Mouse (Mus musculus): ENCODE measurements at regions not wholly inside any gene's neighbourhood (a gene's known extent, or its start where the extent isn't known, plus 50 kb on each side); places are given as distances from the start of the nearest gene placed in this dataset.

DNA sequence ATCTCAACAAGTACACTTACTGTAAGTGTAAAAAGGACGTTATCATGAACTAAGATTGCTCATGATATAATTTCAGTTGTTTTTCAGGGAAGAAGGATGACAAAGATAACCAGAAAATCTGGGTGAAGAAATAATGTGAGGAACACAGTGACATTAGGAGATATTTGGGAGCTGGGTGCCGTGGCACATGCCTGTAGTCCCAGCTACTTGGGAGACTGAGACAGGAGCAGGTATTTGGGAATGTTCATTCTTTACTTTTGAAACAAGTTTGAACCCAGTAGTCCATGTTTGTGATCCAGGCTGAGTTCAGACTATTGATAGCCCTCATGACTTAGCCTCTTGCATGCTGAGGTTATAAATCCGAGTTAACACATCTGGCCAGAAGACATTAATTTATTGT, 528.2 kb upstream of the Intu start:
- no peak for ATAC-seq (replicated peaks; ENCODE audit: poor library complexity, severe bottlenecking)

DNA sequence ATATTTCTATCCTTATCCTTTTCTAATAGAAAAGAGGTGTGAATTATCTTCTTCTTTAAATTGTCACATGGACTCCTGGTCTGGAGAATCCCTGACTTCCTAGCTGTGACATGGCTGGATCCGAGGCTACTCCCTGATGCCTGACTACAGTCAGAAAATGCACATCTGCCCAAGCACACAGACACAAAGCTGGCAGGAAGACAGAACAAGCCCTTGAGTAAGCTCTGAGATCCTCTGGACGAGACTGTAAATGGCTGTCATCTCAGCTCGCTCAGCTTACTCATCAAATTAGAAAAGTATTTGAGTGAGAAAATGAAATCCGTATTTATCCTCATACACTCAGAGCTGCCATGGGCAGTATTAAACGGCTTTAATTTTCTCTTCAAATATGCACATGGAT, 521.0 kb upstream of the Intu start:
- ATAC-seq (replicated peaks; ENCODE audit: poor library complexity, severe bottlenecking) = no peak

DNA sequence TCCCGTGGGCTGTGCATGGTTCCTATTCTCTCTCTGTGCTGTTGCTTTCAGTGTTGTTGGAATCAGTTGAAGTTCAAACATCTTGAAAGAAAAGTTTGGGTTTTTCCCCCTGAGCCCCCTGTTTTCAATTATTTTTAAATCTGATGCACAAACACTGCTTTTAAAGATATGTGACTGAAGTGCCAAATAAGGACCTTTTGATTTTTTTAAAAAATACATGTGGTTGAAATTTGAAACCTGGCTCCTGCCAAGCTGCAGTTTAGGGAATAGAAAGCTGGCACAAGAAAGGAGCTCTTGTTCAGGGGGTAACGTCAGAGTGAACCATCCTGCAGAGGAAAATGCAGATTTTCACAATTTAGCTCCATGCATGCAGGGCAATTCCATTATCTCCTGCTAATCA, 509.4 kb upstream of the Intu start:
- ATAC-seq (replicated peaks; ENCODE audit: poor library complexity, severe bottlenecking) = no peak

DNA sequence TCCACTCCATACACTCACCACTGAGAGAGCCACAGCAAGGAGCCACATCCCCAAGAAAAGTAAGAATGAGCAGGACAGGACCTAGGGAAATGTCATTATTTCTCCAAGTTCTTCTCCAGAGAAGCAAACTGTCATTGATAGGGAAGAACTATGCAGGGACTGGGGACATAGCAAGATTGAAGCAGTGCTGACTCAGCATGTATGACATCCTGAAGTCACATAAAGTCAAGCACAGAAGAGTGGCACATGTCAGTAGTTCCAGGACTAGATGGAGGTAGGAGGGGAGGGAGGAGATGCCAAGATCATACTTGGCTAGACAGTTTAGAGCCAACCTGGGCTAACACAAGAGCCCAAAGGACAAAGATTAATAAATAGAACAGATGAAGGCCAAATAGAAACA, 503.4 kb upstream of the Intu start:
- no peak for ATAC-seq (replicated peaks; ENCODE audit: poor library complexity, severe bottlenecking)

DNA sequence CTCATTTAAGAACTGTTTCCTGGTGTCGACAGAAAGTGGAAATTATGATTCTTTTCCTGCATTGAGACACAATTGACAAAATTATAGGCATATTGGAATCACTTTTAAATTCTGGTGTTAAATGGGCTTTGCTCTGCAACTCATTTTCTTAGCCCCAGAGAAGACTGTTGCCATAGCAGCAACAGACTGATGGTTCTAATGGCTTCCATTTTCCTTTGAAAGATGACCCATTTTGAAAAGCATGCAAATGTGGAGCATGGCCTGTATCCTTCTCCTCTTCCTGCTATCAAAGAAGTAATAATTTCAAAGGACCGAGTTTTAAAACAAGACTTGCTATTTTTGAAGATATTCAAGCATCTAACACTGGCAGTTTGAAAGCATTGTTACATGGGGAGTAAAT, 494.9 kb upstream of the Intu start:
- ATAC-seq (replicated peaks; ENCODE audit: poor library complexity, severe bottlenecking) = no peak

DNA sequence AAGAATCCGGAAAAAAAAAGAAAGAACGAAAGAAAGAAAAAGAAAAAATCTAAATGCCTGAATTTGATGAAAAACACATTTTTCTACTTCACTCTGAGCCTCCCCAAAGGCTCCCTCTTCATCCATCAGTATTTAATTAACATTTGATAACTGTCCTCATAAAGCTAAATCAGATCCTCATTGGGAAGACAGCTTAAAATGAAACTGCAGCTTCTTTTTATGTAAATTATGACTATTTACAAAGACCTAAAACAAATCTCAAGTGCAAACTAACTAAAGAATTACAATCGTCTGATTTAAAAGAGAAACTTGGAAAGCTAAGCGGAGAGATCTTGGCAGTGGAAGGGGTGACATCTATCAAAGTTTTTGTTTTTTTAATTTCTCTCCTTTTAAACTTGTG, 481.4 kb upstream of the Intu start:
- no peak for ATAC-seq (replicated peaks; ENCODE audit: poor library complexity, severe bottlenecking)

DNA sequence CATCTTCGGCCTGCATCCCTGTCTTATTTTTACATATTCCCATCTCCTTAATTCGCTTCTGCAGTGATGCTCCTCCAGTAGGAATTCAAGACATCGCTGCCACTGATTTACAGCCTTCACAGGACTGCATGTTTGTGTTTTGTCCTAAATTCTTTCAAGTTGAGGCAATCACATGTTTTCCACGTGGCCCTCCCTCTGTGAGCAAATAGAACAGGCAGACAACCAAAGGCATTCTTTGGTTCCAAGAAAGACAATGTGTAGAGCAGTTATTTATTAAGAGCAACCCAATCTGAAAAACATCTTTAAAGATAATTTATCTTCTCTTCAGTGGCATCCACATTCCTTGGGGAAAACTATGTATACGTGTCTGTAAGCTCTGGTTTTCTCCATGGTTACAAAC, 472.8 kb upstream of the Intu start:
- no peak for ATAC-seq (replicated peaks; ENCODE audit: poor library complexity, severe bottlenecking)

DNA sequence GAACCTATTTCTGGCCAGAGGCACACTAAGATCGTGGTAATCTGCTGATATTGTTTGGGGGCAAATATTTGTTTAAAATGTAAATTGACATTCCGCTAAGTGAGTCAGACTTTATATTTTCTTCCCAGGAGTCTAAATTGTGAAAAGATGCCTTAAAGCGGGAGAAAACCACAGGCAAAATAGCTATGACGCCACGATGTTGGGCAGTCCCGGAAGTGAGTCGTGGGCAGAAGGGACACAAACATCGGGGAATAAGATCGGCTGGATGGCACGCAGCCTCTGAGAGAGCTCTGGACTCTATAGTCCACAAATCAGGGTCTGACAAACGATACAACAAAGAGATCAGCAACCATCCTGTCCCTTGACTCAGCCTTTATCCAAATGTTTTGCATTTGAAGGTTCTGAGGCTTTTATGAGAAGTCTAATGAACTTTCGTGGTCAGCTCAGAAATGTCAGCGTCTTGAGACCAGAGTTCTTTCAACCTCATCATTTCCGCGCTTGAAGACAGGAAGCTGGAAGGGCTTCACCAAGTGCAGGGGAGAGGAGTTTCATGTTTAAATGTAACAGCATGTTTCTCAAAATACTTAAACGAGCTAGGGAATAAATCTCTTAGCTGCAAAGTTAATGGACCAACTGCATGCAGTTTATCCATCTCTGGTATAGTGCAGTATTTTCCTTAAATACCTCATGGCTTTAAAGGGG, 472.2 kb upstream of the Intu start:
- ATAC-seq (replicated peaks; ENCODE audit: poor library complexity, severe bottlenecking) = no peak

DNA sequence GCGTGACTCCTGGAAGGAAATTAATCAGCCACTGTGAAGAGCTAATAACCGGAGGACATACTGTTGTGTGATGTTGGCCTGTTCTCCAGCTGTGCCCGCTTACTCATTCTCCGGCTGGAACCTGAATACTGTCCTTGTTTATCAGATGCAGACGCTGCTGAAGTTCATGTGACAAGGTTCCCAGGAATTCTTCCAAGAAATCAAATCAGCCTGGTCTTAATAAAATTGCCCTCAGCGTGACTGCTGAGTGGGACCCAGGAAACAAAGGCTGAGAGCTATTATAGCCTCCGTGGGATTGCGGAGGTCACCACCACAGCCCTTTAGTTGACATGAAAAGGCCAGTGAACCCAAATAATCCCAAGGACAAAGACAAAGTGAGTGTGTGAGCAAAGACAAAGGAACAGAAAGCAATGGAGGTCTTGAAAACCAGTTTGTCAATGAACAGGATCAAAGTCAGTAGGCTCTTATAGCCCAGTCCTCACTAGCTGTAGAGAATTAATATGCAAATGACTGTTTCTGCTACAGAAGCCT, 460.9 kb upstream of the Intu start:
- ATAC-seq (replicated peaks; ENCODE audit: poor library complexity, severe bottlenecking) = no peak

DNA sequence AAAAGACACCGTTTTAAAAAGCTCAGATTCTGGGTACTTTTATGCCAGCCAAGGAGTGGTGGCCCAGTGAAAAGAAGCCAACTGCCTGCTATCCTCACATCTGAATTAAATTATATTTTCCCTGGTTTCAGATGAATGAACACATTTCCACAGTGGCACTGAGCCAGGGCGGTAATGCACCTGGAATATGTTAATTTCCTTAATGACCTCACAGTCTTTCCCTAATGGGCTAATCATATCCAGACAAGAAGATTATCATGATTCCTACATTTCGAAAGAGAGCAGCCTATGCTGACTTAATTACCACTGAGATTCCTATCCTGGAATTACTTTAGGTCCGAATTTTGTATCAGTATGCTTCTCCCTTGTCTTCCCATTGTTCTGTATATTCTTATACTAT, 454.3 kb upstream of the Intu start:
- no peak for ATAC-seq (replicated peaks; ENCODE audit: poor library complexity, severe bottlenecking)

DNA sequence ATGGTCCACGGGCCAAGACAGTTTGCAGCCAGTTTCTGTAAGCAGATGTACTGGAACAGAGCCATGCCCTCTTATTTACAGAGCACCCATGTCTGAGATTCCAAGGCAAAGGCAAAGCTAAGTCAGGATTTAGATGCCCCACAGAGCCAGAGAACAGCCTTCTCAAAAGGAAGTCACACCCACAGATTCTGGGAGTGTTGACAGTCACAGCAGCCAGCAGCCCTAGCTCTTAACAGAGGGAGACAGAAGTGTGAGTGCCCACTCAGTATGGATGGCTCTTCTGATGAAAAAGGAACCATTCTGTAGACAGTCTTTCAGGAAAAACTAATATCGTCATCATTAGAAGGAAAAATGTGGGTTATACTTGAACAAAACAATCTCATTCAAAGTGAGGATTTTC, 446.0 kb upstream of the Intu start:
- no peak for ATAC-seq (replicated peaks; ENCODE audit: poor library complexity, severe bottlenecking)

DNA sequence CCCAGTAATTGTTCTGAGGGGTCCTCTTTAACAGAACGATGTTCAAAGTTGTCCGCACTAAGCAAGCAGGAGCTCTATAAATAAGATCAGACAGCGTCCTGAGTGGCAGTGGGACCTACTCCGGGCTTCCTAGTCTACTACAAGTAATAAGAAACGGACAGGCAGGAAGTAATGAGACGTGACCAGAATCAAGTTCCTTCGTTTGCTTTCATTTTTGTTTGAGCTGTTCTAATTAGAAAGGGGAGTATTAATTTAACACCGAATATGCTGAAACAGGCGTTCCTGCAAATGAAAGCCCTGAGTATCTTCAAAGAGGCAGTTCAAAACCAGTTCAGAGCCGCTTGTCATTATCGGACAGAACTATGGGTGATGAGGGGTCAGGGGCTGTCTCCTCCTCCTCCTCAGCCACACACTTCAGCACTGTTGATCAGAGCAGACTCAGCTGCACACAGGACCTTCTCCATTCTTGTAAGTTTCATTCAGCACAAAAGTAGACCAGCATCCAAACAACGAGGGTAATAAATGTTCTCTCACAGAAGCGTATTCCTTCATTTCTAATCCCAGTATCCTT, 439.2 kb upstream of the Intu start:
- no peak for ATAC-seq (replicated peaks; ENCODE audit: poor library complexity, severe bottlenecking)

DNA sequence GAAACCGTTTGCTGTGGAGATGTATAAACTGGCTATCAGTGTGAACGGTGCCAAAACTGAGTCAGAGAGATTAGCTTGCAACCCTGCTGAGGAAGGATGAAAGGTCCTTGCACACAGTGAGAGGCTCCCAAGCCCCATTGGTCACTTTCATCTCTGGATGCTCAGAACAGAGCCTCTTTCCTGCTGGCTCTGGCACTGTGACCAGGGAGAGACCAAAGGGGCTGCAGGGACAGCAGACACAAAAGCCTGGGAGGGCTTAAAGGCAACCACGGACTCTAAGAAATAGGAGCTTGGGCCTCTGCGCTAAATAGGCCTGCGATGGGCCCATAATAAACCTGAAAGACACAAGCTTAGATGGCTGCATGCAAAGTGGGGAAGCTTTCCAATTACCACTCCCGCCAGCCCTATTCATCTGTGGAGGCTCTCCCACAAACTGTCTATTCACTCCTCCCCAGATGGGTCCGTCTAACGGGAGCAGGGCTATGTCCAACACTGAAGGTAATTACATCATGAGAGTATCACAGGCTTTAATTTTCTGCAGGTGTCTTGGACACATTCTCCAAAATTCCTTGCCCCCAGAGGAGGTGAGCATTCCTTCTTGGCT, 438.2 kb upstream of the Intu start:
- no peak for ATAC-seq (replicated peaks; ENCODE audit: poor library complexity, severe bottlenecking)

DNA sequence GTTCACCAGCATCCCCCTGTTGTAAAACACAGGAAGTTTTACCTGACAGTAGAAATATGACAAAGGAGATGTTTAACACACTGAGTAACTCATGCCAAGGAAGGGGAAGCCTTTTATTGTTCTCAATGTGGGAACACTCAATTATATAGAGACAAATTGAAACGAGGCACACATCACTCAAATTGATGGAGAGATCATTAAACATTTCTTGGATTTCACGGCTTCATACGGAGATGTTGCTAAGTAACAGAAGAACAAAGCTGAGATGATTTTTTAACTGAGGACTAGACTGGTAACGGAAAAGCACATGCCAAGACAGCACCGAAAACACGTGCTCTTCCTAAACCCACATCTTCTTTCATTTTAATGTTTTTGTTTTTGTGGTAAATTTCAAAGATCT, 437.0 kb upstream of the Intu start:
- ATAC-seq (replicated peaks; ENCODE audit: poor library complexity, severe bottlenecking) = no peak

DNA sequence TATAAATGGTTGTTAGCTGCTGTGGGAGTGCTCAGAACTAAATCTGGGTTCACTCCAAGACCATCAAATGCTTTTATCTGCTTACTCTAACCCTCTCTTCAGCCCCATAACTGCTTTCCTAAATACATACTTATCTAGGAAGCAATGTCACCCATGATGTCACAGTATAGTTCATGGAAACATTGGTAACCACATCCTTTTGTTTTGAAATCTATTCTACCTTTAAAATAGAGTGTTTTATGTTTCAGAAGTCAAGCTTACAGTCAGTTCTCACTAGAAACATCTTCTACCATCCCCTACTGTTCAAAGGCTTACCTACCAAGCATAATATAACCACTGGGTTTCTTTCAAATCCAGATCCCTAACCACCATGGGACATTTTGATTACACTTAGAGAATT, 436.4 kb upstream of the Intu start:
- ATAC-seq (replicated peaks; ENCODE audit: poor library complexity, severe bottlenecking) = no peak

DNA sequence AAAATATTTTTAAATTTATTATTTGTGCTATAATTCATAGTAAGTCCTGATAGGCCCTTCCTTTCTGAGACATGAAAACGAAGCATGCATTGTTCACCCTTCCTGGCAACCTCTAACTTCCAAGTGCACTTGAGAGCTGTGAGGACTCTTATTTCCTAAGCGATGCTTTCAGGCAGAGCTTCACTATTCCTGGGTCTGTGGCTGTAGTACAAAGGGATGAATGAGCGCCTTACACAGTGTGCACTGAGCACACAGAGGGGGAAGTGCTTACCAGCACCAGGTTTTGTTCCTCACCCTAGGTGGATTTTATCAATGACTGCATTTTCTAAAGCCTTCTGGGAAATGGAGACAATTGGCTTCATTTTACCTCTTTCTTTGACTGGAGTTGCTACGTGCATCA, 428.4 kb upstream of the Intu start:
- ATAC-seq (replicated peaks; ENCODE audit: poor library complexity, severe bottlenecking) = no peak

DNA sequence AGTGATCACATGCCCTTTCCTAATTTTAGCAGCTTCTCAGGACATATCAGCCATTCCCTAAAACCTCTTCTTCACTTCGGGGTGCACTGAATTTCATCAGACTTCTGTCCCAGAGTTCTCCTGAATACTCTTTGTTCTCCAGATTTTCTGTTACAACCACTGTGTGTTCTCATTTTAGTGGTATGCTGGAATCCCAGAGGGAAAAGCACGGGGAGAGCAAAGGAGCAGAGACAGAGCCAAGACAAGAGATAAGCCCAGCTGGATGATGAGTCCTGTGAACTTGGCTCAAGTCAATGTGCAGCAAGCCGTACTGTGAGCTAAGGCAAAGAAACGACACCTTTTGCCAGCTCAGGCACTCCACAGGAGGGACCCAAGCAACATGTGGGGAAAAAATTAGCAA, 416.3 kb upstream of the Intu start:
- no peak for ATAC-seq (replicated peaks; ENCODE audit: poor library complexity, severe bottlenecking)

DNA sequence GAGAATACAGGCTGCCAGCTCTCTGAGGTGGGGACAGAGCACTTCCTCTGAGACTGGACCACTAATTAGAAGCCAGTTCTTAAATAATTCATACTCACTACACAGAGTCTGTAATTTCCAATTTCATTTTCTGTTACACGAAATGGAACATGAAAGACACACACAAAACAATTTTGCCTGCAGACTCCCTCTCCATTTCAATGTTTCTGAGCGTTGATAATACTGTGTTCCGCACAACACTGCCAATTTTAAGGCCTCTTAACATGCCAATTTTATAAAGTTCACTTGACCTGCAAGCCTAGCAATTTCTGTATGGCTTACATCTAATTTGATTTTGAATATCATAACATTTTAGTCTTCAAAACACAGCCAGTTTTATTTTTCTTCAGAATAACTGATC, 412.5 kb upstream of the Intu start:
- no peak for ATAC-seq (replicated peaks; ENCODE audit: poor library complexity, severe bottlenecking)

DNA sequence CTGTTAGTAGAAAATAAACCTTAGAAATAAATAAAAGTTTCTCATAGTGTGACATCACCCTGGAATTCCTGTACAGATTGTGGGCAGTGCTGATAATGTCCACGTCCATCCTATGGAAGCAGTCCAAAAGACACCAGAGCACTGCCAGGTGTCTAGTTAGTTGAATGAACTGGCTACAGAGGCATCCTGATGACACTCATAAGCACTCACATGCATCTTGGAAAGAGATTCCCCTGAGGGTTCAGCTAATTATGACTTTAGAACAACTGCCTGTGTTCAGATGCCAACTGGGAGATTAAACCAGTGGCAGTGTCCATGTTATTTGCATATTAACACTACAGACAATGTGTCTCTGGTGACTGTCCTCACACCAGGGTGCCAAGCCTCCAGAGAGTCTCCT, 411.6 kb upstream of the Intu start:
- no peak for ATAC-seq (replicated peaks; ENCODE audit: poor library complexity, severe bottlenecking)

DNA sequence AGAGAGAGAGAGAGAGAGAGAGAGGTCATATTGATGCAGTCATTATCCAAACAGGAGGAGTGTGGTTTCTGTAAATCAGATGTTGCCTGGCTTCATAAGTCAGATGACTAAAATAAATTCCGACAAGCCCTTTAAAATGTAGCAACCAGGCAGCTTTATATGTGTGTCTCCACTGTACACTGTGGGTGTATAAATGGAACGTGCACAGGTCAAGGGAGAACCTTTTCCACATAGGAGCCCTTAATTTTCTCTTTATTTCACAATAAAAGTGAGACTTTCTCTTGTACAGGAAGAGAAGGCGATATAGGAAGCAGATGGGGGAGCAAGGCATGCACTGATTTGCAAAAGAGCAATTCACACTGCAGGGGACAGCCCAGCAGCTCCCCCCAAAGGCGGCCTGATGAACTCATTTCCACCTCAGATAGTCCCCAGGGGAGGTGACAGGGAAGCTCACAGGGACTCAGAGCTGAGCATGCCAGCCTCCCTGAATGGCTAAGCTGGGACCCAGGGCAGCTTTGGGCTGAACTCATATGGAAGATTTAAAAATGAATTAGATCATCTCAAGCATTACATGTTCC, 410.7 kb upstream of the Intu start:
- ATAC-seq (replicated peaks; ENCODE audit: poor library complexity, severe bottlenecking) = no peak

DNA sequence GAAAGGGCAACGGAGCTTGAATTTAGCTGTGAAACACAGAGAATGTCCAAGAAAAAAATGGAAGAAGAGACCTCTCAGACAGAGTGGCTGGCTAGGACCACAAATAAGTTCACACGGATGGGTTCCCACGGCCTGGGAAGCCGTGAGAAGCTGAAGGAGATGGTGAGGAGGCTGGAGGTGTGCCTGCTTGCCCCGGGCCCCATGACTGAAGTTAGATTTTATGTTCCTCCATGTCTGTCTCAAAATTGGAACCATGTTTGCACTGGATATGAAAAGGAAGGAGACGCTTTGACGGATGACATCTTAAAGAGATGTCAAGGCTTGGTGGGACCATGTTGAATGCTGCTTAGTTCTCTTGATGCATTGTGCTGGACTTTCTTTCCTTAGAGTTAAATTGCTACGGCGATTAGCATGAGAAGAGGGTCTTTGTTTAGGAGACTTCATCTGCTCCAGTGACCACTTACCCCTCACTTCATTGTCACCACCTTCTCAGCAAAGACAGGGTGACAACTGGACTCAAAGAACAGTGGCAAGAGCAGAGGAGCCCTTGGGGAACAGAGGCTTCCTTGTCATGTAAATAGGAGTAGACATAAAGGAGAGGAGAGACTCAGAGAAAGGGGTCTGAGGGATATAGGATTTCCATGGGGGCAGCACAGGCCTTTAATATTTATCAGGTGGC, 407.4 kb upstream of the Intu start:
- no peak for ATAC-seq (replicated peaks; ENCODE audit: poor library complexity, severe bottlenecking)

Measured in granulocyte monocyte progenitor cell, adult 5-6 weeks (primary cell).